Comparison of ENCODE assay signal across 13 mouse cellular contexts in genomic region chr4:97780666-97781435, GRCm38 (mm10). TPM values are rescaled to one million over a fixed set of nuclear protein-coding genes. Genes with fewer than 3 reads are reported as not detected.
DNase-seq lines count a peak whose midpoint lies in the region; ATAC-seq and TF ChIP-seq lines count a peak whose summit lies in the region.
"Had no signal": no experiment of that assay in that cellular context is flagged by ENCODE, and none has a peak within 500 bp of the region (broad histone marks: within the 10 kb centered on the region; RNA-seq: fewer than 3 reads in every experiment).

No protein-coding gene starts in this region.

- no peak for ATAC-seq in forebrain, postnatal 0 days
- no peak for ATAC-seq in neural tube, embryonic 14.5 days (ENCODE audit: low read depth)

- peak overlapping the region; percentile 98 for H3K27ac ChIP-seq in layer of hippocampus, adult 2 months
- peak overlapping the region; percentile 16; the same call in 1 of the 2 replicates for H3K27ac ChIP-seq in forebrain, postnatal 0 days (ENCODE audit: low read depth, low read length)
- H3K27ac ChIP-seq in neural tube, embryonic 14.5 days (ENCODE audit: low read depth, low read length), result no peak overlapping the region
- H3K27ac ChIP-seq: embryonic facial prominence, embryonic 12.5 days had no signal

- peak; percentile 30 for DNase-seq in cerebellum, adult 9-10 months
- DNase-seq in cerebellum, postnatal 25 days, result no peak
- no peak for DNase-seq in layer of hippocampus, adult 2 months (ENCODE audit: low spot score in 2 of 2)
- no peak for DNase-seq in layer of hippocampus, postnatal 10 days (ENCODE audit: low spot score in 2 of 2)
- peak; percentile 38 for DNase-seq in forebrain, postnatal 0 days
- no peak for DNase-seq in right cerebral cortex, adult 2 months (ENCODE audit: low spot score in 2 of 2)
- DNase-seq in testis, postnatal 14 days (ENCODE audit: low spot score), result no peak
- DNase-seq: cerebellum, adult 11 months; thymus, postnatal 36 days had no signal

- H3K4me2 ChIP-seq in forebrain, postnatal 0 days (ENCODE audit: low read depth), result peak overlapping the region; percentile 82
- peak overlapping the region; percentile 91 for H3K4me2 ChIP-seq in neural tube, embryonic 14.5 days (ENCODE audit: low read depth, low read length)

- no peak for TF ChIP-seq CTCF in layer of hippocampus, adult 2 months (conservative IDR thresholded peaks at IDR 0.05)
- no peak for TF ChIP-seq CTCF in forebrain, postnatal 0 days (IDR thresholded peaks at IDR 0.05; ENCODE audit: low read depth)

- no peaks in the 10 kb centered on the region for H3K27me3 ChIP-seq in forebrain, postnatal 0 days (ENCODE audit: insufficient read depth, low read length)
- 0 out of 2 replicates have a peak, but pooled peaks cover 2% of the 10 kb centered on the region for H3K27me3 ChIP-seq in neural tube, embryonic 14.5 days (ENCODE audit: control insufficient read depth, insufficient read depth, low read length)

- peak overlapping the region; percentile 77 for H3K4me3 ChIP-seq in layer of hippocampus, adult 2 months
- peak overlapping the region; percentile 78; the same call in 1 of the 2 replicates for H3K4me3 ChIP-seq in forebrain, postnatal 0 days (ENCODE audit: low read depth, low read length)
- H3K4me3 ChIP-seq in neural tube, embryonic 14.5 days (ENCODE audit: low read depth, low read length), result peak overlapping the region; percentile 90; the same call in 1 of the 2 replicates

- no peaks in the 10 kb centered on the region for H3K36me3 ChIP-seq in forebrain, postnatal 0 days (ENCODE audit: insufficient read depth)
- H3K36me3 ChIP-seq in neural tube, embryonic 14.5 days (ENCODE audit: control insufficient read depth, insufficient read depth, low read length), result 0 out of 2 replicates have a peak, but pooled peaks cover 4% of the 10 kb centered on the region

- 0 out of 2 replicates have a peak, but pooled peaks cover 2% of the 10 kb centered on the region for H3K4me1 ChIP-seq in forebrain, postnatal 0 days (ENCODE audit: insufficient read depth)
- 0 out of 2 replicates have a peak, but pooled peaks cover 3% of the 10 kb centered on the region for H3K4me1 ChIP-seq in neural tube, embryonic 14.5 days (ENCODE audit: control insufficient read depth, insufficient read depth, low read length)

- H3K9ac ChIP-seq in forebrain, postnatal 0 days, result peak overlapping the region; percentile 82; the same call in 1 of the 2 replicates
- H3K9ac ChIP-seq in neural tube, embryonic 14.5 days (replicated peaks; ENCODE audit: low read depth, low read length), result no peak overlapping the region
- H3K9ac ChIP-seq: embryonic facial prominence, embryonic 12.5 days; kidney, embryonic 15.5 days had no signal

- no peaks in the 10 kb centered on the region for H3K9me3 ChIP-seq in forebrain, postnatal 0 days (ENCODE audit: low read length)
- no peaks in the 10 kb centered on the region for H3K9me3 ChIP-seq in neural tube, embryonic 14.5 days (ENCODE audit: control insufficient read depth, low read length)
- H3K9me3 ChIP-seq: embryonic facial prominence, embryonic 12.5 days; kidney, embryonic 15.5 days had no signal

- WGBS in forebrain, postnatal 0 days, result 44% methylated on average over 7 of the region's 7 CpGs
- WGBS in neural tube, embryonic 14.5 days, result 70% methylated on average over 7 of the region's 7 CpGs

RNA-seq across cellular contexts. Expression of gene E130114P18Rik, which starts 3.0 kb away (rescaled TPM):
- 1 to 10 TPM; 7.1 to 7.9 TPM for total RNA-seq in layer of hippocampus, adult 2 months (2021)
- total RNA-seq in layer of hippocampus, postnatal 10 days (2021), result 10 to 100 TPM; 10.0 to 10.2 TPM
- 12.9 and 15.2 TPM in 2 replicates for total RNA-seq in forebrain, postnatal 0 days (2014; rRNA removed)
- 19.3 and 20.7 TPM in 2 replicates for polyA plus RNA-seq in forebrain, postnatal 0 days (2015; fragmentation: Nextera tagmentation; extraction: Ambion mirVana)
- polyA plus RNA-seq in neural tube, embryonic 14.5 days (2014; fragmentation: Nextera tagmentation; extraction: Ambion mirVana), result 22.6 and 24.6 TPM in 2 replicates
- polyA plus RNA-seq: small intestine, adult 2 months had no signal

RNA-seq across cellular contexts. Expression of gene Nfia, which starts 8.3 kb away (rescaled TPM):
- total RNA-seq in layer of hippocampus, adult 2 months (2021), result 100 to 1,000 TPM; 113 to 115 TPM
- 100 to 1,000 TPM; 118 to 135 TPM for total RNA-seq in layer of hippocampus, postnatal 10 days (2021)
- total RNA-seq in forebrain, postnatal 0 days (2014; rRNA removed), result 44.1 and 51.2 TPM in 2 replicates
- 38.2 and 57.5 TPM in 2 replicates for polyA plus RNA-seq in forebrain, postnatal 0 days (2015; fragmentation: Nextera tagmentation; extraction: Ambion mirVana)
- 50.0 and 55.0 TPM in 2 replicates for polyA plus RNA-seq in neural tube, embryonic 14.5 days (2014; fragmentation: Nextera tagmentation; extraction: Ambion mirVana)

Comparison
In these comparisons a context has a peak if more than half of its experiments do, and no peak if none do; other contexts are left out.
1. DNase-seq: peak in cerebellum, adult 9-10 months (single experiment) and forebrain, postnatal 0 days (single experiment); none in cerebellum, postnatal 25 days (0 of 2), layer of hippocampus, adult 2 months (0 of 2), layer of hippocampus, postnatal 10 days (0 of 2), right cerebral cortex, adult 2 months (0 of 2) and testis, postnatal 14 days (single experiment).
2. Peak in every context shown above with its lines, with median percentiles within 50 percentile points of each other: H3K4me3 ChIP-seq.